Mouse (Mus musculus) heart, embryonic 10.5 days (tissue): ENCODE data around the gene Acaca. TPM values are rescaled to one million over a fixed set of nuclear protein-coding genes. Genes with fewer than 3 reads are reported as not detected.

Source experiments
- DNase-seq: peaks from one replicate; pipeline ENCODE4 v3.0.0-alpha.2; 2017; ENCODE audit warnings: low spot score
- H3K27ac ChIP-seq: fragments of 300-500 bp; sonication (generic); 2 replicates; pipeline ENCODE4 v1.5.1; 2016; ENCODE audit warnings: mild to moderate bottlenecking
- H3K27me3 ChIP-seq: fragments of 300-500 bp; sonication (generic); 2 replicates; pipeline ENCODE4 v1.6.1; 2016; ENCODE audit warnings: mild to moderate bottlenecking; ENCODE audit not compliant: poor library complexity, insufficient read depth, severe bottlenecking
- H3K36me3 ChIP-seq: fragments of 300-500 bp; sonication (generic); 2 replicates; pipeline ENCODE4 v1.6.1; 2016; ENCODE audit warnings: mild to moderate bottlenecking, moderate library complexity
- H3K4me1 ChIP-seq: fragments of 300-500 bp; sonication (generic); 2 replicates; pipeline ENCODE4 v1.6.1; 2016; ENCODE audit warnings: mild to moderate bottlenecking
- H3K4me3 ChIP-seq: fragments of 300-500 bp; sonication (generic); 2 replicates; pipeline ENCODE4 v1.5.1; 2016; ENCODE audit warnings: mild to moderate bottlenecking, moderate library complexity
- H3K9me3 ChIP-seq: fragments of 300-500 bp; sonication (generic); 2 replicates; pipeline ENCODE4 v1.6.1; 2016; ENCODE audit warnings: mild to moderate bottlenecking, moderate library complexity
- WGBS: fragments of 180-500 bp; shearing (Covaris S2); methylation state at CpG from one replicate; pipeline ENCODE4 v1.1.7; 2016; 5-methylcytosine and 5-hydroxymethylcytosine counted together
- polyA plus RNA-seq: library from polyadenylated mRNA; unstranded; fragments of >200 nt; fragmentation: Nextera tagmentation; extraction: Ambion mirVana; gene quantifications from 2 replicates; pipeline ENCODE4 v1.2.1, GENCODE M21; 2016

The Acaca gene
- polyA plus RNA-seq, 1 experiment from 2014 or later, result 13.3 TPM

DNA sequence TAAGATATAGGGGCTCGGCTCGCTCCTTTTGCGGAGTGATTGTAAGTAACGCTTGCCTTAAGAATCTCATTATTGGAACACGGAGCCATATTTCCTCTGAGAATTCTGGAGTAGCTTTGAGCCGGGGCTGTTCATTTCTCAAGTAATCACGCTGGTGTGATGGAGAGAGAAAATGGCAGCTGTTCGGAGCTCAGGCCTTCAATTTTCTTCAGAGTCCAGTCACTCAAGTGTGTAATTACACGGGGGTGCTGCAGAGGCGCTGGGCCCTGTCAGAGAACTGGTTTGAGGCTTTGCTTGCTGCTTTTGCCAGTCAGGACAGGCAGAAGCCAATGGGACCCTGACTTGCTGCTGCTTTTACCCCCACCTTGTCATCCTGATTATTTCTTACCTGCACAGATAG is 142.5 kb downstream of the Acaca start:
- Histone ChIP-seq H3K9me3 (no peaks in the 10 kb centered on the region), H3K4me3 (no peak overlapping the region), H3K36me3 (peaks cover 52% of the 10 kb centered on the region), H3K27me3 (no peaks in the 10 kb centered on the region), H3K4me1 (peaks cover 7% of the 10 kb centered on the region), H3K27ac (no peak overlapping the region)
- no peak for DNase-seq
- 83% methylated on average over 10 of the region's 10 CpGs for WGBS

DNA sequence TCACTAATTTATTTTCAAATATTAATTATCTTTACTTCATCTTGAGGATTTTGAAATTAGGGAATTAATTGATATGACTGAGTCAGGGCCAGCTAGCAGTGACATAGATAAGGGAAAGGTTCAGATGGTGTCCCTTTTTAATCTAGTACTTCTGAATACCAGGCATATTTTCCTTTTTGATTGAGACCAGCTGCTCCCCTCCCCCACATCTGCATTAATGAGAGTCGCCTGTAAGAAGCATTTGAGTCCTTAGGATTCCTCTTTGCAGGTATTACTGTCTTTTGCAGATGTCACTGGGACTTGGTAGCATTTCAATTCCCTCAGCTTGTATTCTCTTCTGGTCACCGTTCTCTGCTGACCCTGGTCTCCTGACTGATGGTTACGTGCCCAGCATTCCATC is 143.1 kb downstream of the Acaca start:
- H3K4me3 ChIP-seq, result no peak overlapping the region
- no peaks in the 10 kb centered on the region for H3K27me3 ChIP-seq
- peaks cover 50% of the 10 kb centered on the region for H3K36me3 ChIP-seq
- H3K4me1 ChIP-seq, result peaks cover 7% of the 10 kb centered on the region
- no peaks in the 10 kb centered on the region for H3K9me3 ChIP-seq
- no peak overlapping the region for H3K27ac ChIP-seq
- no peak for DNase-seq
- 69% methylated on average over 3 of the region's 3 CpGs for WGBS

- Histone ChIP-seq H3K4me1 (peaks cover 7% of the 10 kb centered on the region), H3K9me3 (no peaks in the 10 kb centered on the region), H3K27me3 (no peaks in the 10 kb centered on the region), H3K4me3 (no peak overlapping the region), H3K36me3 (peaks cover 33% of the 10 kb centered on the region), H3K27ac (no peak overlapping the region)
- WGBS, result 74% methylated on average over 5 of the region's 5 CpGs
- DNase-seq, result no peak
These were observed 147.5 kb downstream of the Acaca start for GRCm38 (mm10) chr11:84276979-84277378.

GRCm38 (mm10) chr11:84281280-84281679 is 151.8 kb downstream of the Acaca start:
- Histone ChIP-seq H3K36me3 (peaks cover 25% of the 10 kb centered on the region), H3K4me3 (no peak overlapping the region), H3K27me3 (no peaks in the 10 kb centered on the region), H3K9me3 (no peaks in the 10 kb centered on the region), H3K27ac (no peak overlapping the region), H3K4me1 (peaks cover 7% of the 10 kb centered on the region)
- 77% methylated on average over 5 of the region's 5 CpGs for WGBS
- DNase-seq, result no peak

DNA sequence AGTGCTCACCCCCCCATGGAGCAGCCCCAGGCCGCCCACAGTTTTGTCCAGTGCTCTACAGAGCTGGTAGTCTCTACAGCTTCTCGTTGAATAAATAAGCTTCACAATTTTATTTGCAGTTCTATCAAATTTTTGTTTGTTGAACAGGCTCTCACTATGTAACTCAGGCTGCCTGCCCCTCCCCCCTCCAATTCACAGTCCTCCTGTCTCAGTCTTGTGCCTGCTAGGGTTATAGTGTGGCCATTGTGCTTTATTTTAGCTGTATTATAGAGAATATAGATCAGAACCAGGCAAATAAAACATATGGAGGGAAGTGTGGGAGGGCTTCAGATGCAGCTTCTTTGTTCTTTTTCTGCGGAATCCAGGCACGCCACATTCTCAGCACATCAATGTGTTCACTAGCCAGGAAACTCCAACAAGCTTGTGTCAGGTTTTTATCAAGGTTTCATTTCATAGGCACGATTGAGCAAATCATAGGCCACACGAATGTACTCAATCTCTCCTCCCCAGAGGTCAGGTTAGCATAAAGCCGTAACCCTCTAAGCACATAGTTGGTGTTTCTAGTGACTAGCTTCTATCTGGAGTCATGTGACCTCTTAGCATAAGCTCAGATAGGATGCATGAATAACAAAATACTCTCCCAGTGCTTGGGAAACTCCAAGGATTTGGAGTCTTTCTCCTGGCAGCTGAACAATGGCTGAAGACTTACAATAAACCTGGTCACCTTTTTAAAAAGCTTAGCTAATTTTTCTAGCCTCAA is 153.7 kb downstream of the Acaca start:
- Histone ChIP-seq H3K27me3 (no peaks in the 10 kb centered on the region), H3K36me3 (peaks cover 16% of the 10 kb centered on the region), H3K27ac (no peak overlapping the region), H3K9me3 (no peaks in the 10 kb centered on the region), H3K4me1 (peaks cover 12% of the 10 kb centered on the region), H3K4me3 (no peak overlapping the region)
- 81% methylated on average over 7 of the region's 7 CpGs for WGBS
- no peak for DNase-seq

DNA sequence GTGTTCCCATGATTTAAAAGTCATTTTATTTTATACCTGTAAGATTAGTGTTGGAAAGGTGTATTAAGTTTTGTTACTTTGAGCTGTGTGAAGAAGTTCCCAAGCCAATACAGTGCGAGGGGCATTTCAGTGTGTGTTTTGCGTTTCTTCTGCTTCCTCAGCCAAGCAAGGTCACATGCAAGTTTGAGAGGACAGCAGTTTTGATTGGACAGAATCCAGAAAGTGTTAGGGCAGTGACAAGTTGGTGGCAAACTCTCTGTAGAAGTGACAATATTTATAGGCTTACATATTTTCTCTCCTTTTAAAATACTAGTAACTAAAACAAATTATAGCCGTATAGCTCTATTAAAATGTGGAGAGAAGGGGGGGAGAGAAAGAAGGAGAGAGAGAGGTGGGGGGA is 161.3 kb downstream of the Acaca start:
- Histone ChIP-seq H3K4me3 (no peak overlapping the region), H3K27ac (no peak overlapping the region), H3K9me3 (no peaks in the 10 kb centered on the region), H3K36me3 (peaks cover 12% of the 10 kb centered on the region; the same call in 1 of the 2 replicates), H3K27me3 (no peaks in the 10 kb centered on the region), H3K4me1 (peaks cover 22% of the 10 kb centered on the region)
- no peak for DNase-seq
- WGBS, result 50% methylated on average over 3 of the region's 3 CpGs

GRCm38 (mm10) chr11:84292532-84292931 is 163.1 kb downstream of the Acaca start:
- peaks cover 12% of the 10 kb centered on the region; the same call in 1 of the 2 replicates for H3K36me3 ChIP-seq
- no peaks in the 10 kb centered on the region for H3K27me3 ChIP-seq
- no peak for DNase-seq
- no peak overlapping the region for H3K4me3 ChIP-seq
- H3K9me3 ChIP-seq, result no peaks in the 10 kb centered on the region
- H3K27ac ChIP-seq, result no peak overlapping the region
- peaks cover 12% of the 10 kb centered on the region; the same call in 1 of the 2 replicates for H3K4me1 ChIP-seq
- WGBS, result 76% methylated on average over 3 of the region's 3 CpGs

DNA sequence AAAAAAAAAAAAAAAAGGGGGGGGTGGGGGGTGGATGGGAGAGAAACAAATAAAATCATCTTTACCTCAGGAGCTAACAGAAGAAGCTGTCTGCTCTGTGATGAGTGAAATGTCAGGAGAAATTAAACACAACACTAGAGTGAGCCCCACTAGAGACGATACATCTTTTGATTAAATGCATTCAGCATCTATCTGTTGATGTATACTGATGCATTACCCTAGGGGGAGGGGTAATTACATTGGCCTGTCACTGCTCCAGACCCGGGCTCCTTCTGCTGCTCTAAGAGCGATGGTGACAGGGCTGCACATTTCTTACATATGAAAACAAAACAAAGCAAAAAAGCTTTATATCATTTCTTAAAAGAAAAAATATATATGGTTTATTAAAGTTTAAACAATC is 163.8 kb downstream of the Acaca start:
- Histone ChIP-seq H3K27ac (no peak overlapping the region), H3K4me3 (no peak overlapping the region), H3K9me3 (no peaks in the 10 kb centered on the region), H3K36me3 (peaks cover 12% of the 10 kb centered on the region; the same call in 1 of the 2 replicates), H3K4me1 (peaks cover 12% of the 10 kb centered on the region; the same call in 1 of the 2 replicates), H3K27me3 (no peaks in the 10 kb centered on the region)
- WGBS, result 86% methylated on average over 3 of the region's 3 CpGs
- no peak for DNase-seq

- H3K27me3 ChIP-seq, result no peaks in the 10 kb centered on the region
- H3K36me3 ChIP-seq, result peaks cover 21% of the 10 kb centered on the region; the same call in 1 of the 2 replicates
- 78% methylated on average over 2 of the region's 2 CpGs for WGBS
These were observed 166.9 kb downstream of the Acaca start for GRCm38 (mm10) chr11:84296337-84296736.

GRCm38 (mm10) chr11:84305474-84305873 is 176.0 kb downstream of the Acaca start:
- Histone ChIP-seq H3K9me3 (no peaks in the 10 kb centered on the region), H3K4me3 (no peak overlapping the region), H3K27ac (no peak overlapping the region), H3K4me1 (no peaks in the 10 kb centered on the region), H3K36me3 (peaks cover 16% of the 10 kb centered on the region; the same call in 1 of the 2 replicates), H3K27me3 (no peaks in the 10 kb centered on the region)
- DNase-seq, result no peak
- 89% methylated on average over 1 of the region's 1 CpGs for WGBS

More at GRCm38 (mm10) chr11:84296337-84296736, 166.9 kb downstream of the Acaca start:
- Histone ChIP-seq H3K27ac (no peak overlapping the region), H3K4me3 (no peak overlapping the region), H3K4me1 (no peaks in the 10 kb centered on the region), H3K9me3 (no peaks in the 10 kb centered on the region)
- DNase-seq, result no peak

GRCm38 (mm10) chr11:84306158-84306742 is 176.8 kb downstream of the Acaca start:
- Histone ChIP-seq H3K9me3 (no peaks in the 10 kb centered on the region), H3K36me3 (peaks cover 13% of the 10 kb centered on the region; the same call in 1 of the 2 replicates), H3K4me1 (no peaks in the 10 kb centered on the region), H3K27me3 (no peaks in the 10 kb centered on the region), H3K4me3 (no peak overlapping the region), H3K27ac (no peak overlapping the region)
- no peak for DNase-seq
- WGBS, result 94% methylated on average over 6 of the region's 6 CpGs

GRCm38 (mm10) chr11:84324032-84324752 is 194.7 kb downstream of the Acaca start:
- H3K9me3 ChIP-seq, result no peaks in the 10 kb centered on the region
- no peak overlapping the region for H3K27ac ChIP-seq
- peaks cover 22% of the 10 kb centered on the region; the same call in 1 of the 2 replicates for H3K36me3 ChIP-seq
- no peaks in the 10 kb centered on the region for H3K27me3 ChIP-seq
- no peak overlapping the region for H3K4me3 ChIP-seq
- no peaks in the 10 kb centered on the region for H3K4me1 ChIP-seq
- DNase-seq, result no peak
- WGBS, result 82% methylated on average over 7 of the region's 7 CpGs

DNA sequence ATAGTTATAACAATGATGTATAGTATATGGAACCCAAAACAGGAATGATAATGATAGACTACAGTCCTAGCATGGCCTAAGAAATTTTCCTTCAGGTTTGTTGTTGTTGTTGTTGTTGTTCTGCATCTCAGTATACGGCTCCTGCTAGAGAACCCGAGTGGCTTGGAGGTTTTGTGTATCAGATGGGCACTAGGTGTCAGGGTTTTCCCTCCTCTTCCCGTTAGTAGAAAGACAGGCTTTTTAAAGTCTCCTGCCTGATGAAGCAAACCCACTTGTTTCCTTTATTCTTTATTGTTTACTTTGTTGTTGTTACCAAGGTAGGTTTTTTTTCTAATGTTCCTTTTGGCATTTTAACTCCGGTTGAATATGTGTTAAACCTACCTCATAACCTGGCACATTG is 197.6 kb downstream of the Acaca start:
- 79% methylated on average over 4 of the region's 4 CpGs for WGBS
- Histone ChIP-seq H3K4me3 (no peak overlapping the region), H3K9me3 (no peaks in the 10 kb centered on the region), H3K36me3 (peaks cover 18% of the 10 kb centered on the region; the same call in 1 of the 2 replicates), H3K27me3 (no peaks in the 10 kb centered on the region), H3K27ac (no peak overlapping the region), H3K4me1 (no peaks in the 10 kb centered on the region)
- DNase-seq, result no peak
